Mouse (Mus musculus) small intestine, adult 2 months (tissue): ENCODE data around the gene Marveld3. TPM values are rescaled to one million over a fixed set of nuclear protein-coding genes. Genes with fewer than 3 reads are reported as not detected.

Experiments
- H3K27ac ChIP-seq: fragments of 200-500 bp; 2 replicates; pipeline ENCODE4 v1.5.1; 2012; ENCODE audit warnings: low read depth, low read length, control low read depth, inconsistent platforms; ENCODE audit not compliant: insufficient read depth
- H3K27me3 ChIP-seq: fragments of 200-500 bp; 2 replicates; pipeline ENCODE4 v1.6.1; 2012; ENCODE audit warnings: mild to moderate bottlenecking, moderate library complexity, low read length, inconsistent platforms; ENCODE audit not compliant: control insufficient read depth, insufficient read depth
- H3K36me3 ChIP-seq: fragments of 200-500 bp; 2 replicates; pipeline ENCODE4 v1.6.1; 2012; ENCODE audit warnings: mild to moderate bottlenecking, low read length, control low read depth, inconsistent platforms; ENCODE audit not compliant: control insufficient read depth, insufficient read depth
- H3K4me1 ChIP-seq: fragments of 200-500 bp; 2 replicates; pipeline ENCODE4 v1.6.1; 2012; ENCODE audit warnings: low read length, inconsistent platforms, mixed read lengths; ENCODE audit not compliant: control insufficient read depth, insufficient read depth, insufficient read length
- H3K4me3 ChIP-seq: fragments of 200-500 bp; 2 replicates; pipeline ENCODE4 v1.5.1; 2012; ENCODE audit warnings: low read depth, mild to moderate bottlenecking, control low read depth, inconsistent platforms, low read length, moderate library complexity
- CTCF ChIP-seq: fragments of 200-500 bp; IDR thresholded peaks from 2 replicates; pipeline ENCODE4 v1.5.1; 2012; ENCODE audit warnings: low read depth, mild to moderate bottlenecking, control low read depth, inconsistent platforms, low read length, moderate library complexity, mixed read lengths; ENCODE audit not compliant: insufficient replicate concordance, insufficient read length; ENCODE audit errors: extremely low read depth
- POLR2A ChIP-seq: fragments of 200-500 bp; IDR thresholded peaks from 2 replicates; pipeline ENCODE4 v1.6.1; 2012; ENCODE audit warnings: low read depth, mild to moderate bottlenecking, control low read depth, inconsistent platforms, low read length, moderate library complexity
- WGBS: fragments of 180-500 bp; shearing (Covaris S2); methylation state at CpG from one replicate; pipeline ENCODE4 v1.1.7; 2018; 5-methylcytosine and 5-hydroxymethylcytosine counted together
- polyA plus RNA-seq: library from polyadenylated mRNA; depleted of rRNA; stranded (reverse); fragments of >200 nt; gene quantifications from 2 replicates; pipeline ENCODE4 v1.2.3, GENCODE M21; 2012

Gene Marveld3
- polyA plus RNA-seq, 1 experiment: 48.7 TPM

DNA sequence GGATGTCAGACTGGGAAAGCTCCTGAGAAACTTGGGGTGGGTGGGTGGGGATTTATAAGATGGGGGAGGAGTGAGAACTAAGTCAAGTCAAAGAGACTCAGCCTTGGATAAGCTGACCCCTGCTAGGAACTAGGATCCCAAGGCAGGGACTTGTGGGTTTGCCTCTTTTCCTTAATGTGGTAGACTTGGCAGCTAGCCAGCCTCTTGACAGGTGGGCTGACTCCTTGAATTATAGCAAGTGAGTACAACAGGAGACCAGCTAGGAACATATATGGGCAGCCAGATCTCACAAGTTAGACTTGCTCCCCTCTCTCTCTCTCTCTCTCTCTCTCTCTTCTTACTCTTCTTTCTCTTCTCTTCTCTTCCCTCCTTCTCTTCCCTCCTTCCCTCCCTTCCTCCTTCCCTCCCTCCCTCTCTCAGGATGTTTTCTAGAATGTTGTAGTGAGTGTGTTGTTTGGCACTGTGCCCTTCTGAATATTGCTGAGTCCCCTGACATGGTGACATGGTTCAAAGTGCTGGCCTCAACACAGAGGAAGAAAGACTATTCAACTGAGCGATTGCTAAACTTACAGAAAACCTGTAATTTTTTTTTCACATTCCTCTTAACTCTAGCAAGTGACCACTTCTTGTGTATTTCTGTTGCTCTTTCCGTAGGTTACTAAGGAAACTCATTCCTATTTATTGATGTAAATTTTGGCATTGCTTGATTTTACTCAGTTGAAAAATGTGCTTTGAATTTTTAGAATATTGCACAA, 20.2 kb downstream of the Marveld3 start:
- H3K36me3 ChIP-seq: peaks cover 34% of the 10 kb centered on the region
- no peak for TF ChIP-seq CTCF
- no peak for TF ChIP-seq POLR2A
- H3K4me1 ChIP-seq: peaks cover 20% of the 10 kb centered on the region; the same call in 1 of the 2 replicates
- no peak overlapping the region for H3K27ac ChIP-seq
- 67% methylated on average over 2 of the region's 2 CpGs for WGBS
- H3K4me3 ChIP-seq: no peak overlapping the region
- no peaks in the 10 kb centered on the region for H3K27me3 ChIP-seq

DNA sequence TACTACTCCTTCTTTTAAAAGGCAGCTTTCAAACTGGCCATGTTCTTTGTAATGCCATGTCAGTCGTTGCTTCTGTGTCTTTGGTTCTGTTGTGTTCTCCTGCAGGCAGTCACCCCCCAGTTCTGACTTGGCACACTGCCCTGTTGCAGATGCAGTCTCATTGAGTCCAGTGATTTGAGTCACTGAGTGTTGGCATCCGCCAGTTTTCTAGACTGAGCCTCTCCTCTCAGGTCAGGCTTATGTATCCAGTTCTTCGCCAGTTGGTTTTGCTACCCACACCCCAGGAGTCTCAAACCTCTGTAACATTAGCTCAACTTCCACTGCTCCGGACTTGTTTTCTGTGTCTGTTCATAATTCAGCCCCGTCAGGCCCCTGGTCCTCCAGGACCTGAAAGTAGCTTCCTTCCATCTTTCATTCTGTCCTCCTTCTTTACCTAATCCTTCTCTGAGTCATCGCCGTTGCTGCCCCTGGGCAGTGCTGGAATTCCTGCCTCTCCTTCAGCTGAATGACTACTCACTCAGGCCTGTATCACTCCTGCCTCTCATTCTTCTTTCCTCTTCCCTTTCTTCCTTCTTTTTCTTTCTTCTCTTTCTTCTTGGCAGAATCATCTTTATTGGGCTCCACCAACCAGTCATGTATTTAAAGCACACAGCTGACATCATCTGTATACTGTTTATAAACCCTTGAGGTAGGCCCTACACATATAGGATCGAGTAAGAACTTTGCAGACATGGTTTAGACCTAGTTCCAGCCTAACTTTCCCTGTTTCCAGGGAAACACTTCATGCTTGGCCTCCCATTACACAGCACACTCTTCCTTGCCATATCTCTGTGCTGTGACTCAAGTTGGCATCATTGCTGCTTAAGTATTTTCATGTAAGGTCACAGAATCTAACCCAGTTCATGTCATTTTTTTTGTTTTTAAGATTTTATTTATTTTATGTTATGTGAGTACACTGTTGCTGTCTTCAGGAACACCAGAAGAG, 41.3 kb downstream of the Marveld3 start:
- peaks cover 24% of the 10 kb centered on the region for H3K36me3 ChIP-seq
- TF ChIP-seq POLR2A (no peak), CTCF (no peak)
- WGBS: 86% methylated on average over 8 of the region's 8 CpGs
- H3K27ac ChIP-seq: no peak overlapping the region
- H3K4me1 ChIP-seq: no peaks in the 10 kb centered on the region
- no peaks in the 10 kb centered on the region for H3K27me3 ChIP-seq
- H3K4me3 ChIP-seq: no peak overlapping the region

DNA sequence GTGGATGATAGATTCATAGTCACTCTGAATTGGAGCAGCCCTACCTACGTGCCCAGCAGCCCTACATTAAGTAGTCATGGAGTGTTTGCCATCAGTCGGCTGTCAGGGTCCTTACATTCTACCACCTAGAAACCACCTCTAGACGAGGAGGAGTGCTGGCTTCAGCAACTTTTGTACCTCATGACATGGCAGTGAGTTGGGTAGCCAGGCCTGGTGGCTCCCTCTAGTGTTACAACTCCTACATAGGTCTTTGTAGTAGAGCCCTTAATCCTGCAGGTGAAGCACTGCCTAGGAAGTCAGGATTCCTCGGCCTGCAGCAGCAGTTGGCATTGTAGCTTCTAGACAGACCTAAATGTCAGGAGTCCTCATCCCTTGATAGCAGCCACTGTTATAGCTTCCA, 44.7 kb downstream of the Marveld3 start:
- TF ChIP-seq CTCF (peak; percentile 77; the same call in 1 of the 2 replicates), POLR2A (no peak)
- WGBS: 38% methylated on average over 4 of the region's 4 CpGs
- no peaks in the 10 kb centered on the region for H3K4me1 ChIP-seq
- H3K27me3 ChIP-seq: no peaks in the 10 kb centered on the region
- no peak overlapping the region for H3K4me3 ChIP-seq
- H3K27ac ChIP-seq: no peak overlapping the region
- H3K36me3 ChIP-seq: peaks cover 30% of the 10 kb centered on the region

DNA sequence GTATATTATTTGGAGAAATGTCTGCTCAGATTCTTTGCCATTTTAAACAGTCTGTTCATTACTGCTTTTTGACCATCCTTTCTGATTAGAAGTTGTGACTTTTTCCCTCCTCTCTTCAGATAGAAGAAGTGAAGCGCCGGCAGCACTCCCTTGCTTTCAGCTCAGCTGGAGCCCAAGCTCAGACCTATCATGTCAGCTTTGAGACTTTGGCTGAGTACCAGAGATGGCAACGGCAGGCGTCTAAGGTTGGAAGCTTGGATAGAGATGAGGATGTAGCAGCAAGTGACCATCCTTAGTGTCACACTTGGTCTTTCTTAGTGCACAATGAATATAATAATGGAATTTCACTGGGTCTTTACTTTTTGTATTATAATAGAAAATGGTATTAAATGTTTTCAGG, 54.6 kb downstream of the Marveld3 start:
- Histone ChIP-seq H3K27me3 (no peaks in the 10 kb centered on the region), H3K4me3 (no peak overlapping the region), H3K27ac (no peak overlapping the region), H3K4me1 (peaks cover 14% of the 10 kb centered on the region), H3K36me3 (peaks cover 27% of the 10 kb centered on the region)
- no peak for TF ChIP-seq CTCF
- no peak for TF ChIP-seq POLR2A
- 95% methylated on average over 4 of the region's 4 CpGs for WGBS

DNA sequence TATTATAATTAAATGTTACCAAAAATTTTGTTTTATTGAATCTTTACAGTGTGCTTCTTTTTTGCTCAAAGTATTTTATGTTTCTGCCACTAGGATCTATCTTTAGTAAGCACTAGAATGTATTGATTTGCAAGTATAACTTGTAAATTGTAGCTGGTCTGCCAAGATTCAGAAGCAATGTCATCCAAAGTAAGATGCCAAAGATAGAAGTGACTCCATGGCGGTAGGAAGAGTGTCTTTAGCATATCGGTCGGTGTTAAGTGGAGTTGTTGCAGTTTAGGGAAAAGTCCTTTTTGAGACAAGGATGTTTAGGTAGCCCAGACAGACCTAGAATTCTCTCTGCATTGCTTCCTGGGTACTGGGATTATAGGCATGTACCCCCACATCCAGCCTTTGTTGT, 55.1 kb downstream of the Marveld3 start:
- no peak for TF ChIP-seq POLR2A
- TF ChIP-seq CTCF: no peak
- H3K27ac ChIP-seq: no peak overlapping the region
- no peaks in the 10 kb centered on the region for H3K27me3 ChIP-seq
- WGBS: 96% methylated on average over 3 of the region's 3 CpGs
- no peak overlapping the region for H3K4me3 ChIP-seq
- H3K36me3 ChIP-seq: peaks cover 23% of the 10 kb centered on the region
- H3K4me1 ChIP-seq: peaks cover 10% of the 10 kb centered on the region; the same call in 1 of the 2 replicates

DNA sequence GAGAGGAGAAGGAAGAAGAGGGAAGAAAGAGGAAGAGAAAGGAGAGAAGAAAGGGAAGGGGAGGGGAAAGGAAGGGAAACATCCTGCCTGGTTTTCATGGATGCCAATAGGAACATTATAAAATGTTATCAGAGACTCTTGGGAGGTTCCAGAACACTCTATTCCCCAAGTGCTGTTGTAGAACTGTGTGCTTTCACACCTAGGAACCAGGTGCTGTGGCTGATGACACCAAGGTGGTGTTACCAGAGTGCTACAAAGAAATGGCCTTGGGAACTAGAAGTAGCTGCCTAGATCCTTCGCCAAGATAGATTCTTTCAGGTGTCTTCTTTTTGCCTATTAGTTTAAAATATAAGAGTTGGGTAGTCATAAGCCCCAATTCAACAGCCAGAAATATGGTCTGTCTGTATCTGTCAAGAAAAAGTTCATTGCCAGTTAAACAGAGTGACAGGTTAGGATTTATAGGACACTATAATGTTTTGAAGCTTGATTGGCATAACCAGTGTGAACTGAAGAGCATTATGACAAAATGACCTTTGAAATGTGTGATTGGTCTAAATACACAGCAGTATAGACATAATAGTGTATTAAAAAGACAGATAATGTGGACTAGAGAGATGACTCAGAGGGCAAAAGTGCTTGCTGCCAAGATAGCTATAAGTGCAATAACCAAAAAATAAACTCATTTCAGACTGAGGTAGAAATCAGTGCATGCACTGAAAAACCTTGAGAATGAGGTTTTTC, 56.9 kb downstream of the Marveld3 start:
- no peak overlapping the region for H3K4me3 ChIP-seq
- TF ChIP-seq CTCF (no peak), POLR2A (no peak)
- H3K36me3 ChIP-seq: peaks cover 28% of the 10 kb centered on the region
- H3K4me1 ChIP-seq: peaks cover 9% of the 10 kb centered on the region; the same call in 1 of the 2 replicates
- H3K27me3 ChIP-seq: no peaks in the 10 kb centered on the region
- 45% methylated on average over 1 of the region's 1 CpGs for WGBS
- peak overlapping the region; percentile 72 for H3K27ac ChIP-seq

DNA sequence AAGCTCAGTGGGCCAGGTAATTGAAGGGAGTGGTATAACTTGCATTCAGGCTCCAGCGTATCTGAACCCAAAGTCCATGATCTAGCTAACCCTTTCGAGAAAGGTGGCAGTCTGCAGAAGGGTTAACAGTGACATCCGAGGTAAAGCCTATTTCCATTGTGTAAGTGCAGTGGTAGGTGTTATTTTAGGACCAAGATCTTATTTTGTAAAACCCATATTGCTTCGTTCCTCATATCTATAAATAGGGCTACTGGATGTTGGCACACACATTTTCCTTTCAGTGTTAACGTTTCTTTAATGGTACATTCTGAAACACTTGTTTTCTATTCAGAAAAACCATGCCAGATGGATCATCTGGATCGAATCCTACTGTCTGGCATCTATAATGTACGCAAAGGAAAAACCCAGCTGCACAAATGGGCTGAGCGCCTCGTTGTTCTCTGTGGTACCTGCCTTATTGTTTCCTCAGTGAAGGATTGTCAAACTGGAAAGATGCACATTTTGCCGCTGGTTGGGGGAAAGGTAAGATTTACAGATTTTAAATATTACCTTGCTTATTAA, 58.0 kb downstream of the Marveld3 start:
- Histone ChIP-seq H3K36me3 (peaks cover 23% of the 10 kb centered on the region), H3K4me3 (no peak overlapping the region), H3K27ac (no peak overlapping the region), H3K4me1 (peaks cover 9% of the 10 kb centered on the region; the same call in 1 of the 2 replicates), H3K27me3 (no peaks in the 10 kb centered on the region)
- TF ChIP-seq CTCF: no peak
- TF ChIP-seq POLR2A: no peak
- WGBS: 72% methylated on average over 10 of the region's 10 CpGs
